Mouse (Mus musculus) adrenal gland, adult 10 weeks (tissue): Measurements from ENCODE around the gene Klrb1. TPM values are rescaled to one million over a fixed set of nuclear protein-coding genes. Genes with fewer than 3 reads are reported as not detected.

Experiments used
- polyA plus RNA-seq: library from polyadenylated mRNA; stranded (reverse); fragments of 350-450 nt; fragmentation: Illumina TruSeq; extraction: RNeasy Lipid Tissue Mini Kit (QIAGEN cat#74804); gene quantifications from one replicate; pipeline ENCODE4 v1.2.3, GENCODE M21; 2014; ENCODE audit warnings: low read depth, low replicate concordance

Gene Klrb1
- polyA plus RNA-seq = not detected

GRCm38 (mm10) chr6:128722959-128723358 is at the start of gene Klrb1:
TSS of gene Klrb1 (minus strand) at chr6:128723059.

GRCm38 (mm10) chr6:128662206-128662605 is 60.7 kb downstream of the Klrb1 start, which contains the start of gene Clec2h:
TSS of gene Clec2h (plus strand) at chr6:128662385.

Other genes with a start within 250 kb of the Klrb1 start
- not detected for gene Pzp, start 196.3 kb downstream of the Klrb1 start, polyA plus RNA-seq
- not detected for gene A2ml1, start 141.5 kb downstream of the Klrb1 start, polyA plus RNA-seq
- gene Klrb1a, start 99.5 kb downstream of the Klrb1 start, polyA plus RNA-seq = not detected
- gene Clec2h, start 60.7 kb downstream of the Klrb1 start, polyA plus RNA-seq = not detected
- 2.2 TPM for gene Klrb1c, start 66.2 kb upstream of the Klrb1 start, polyA plus RNA-seq
- gene Gm44511, start 103.3 kb upstream of the Klrb1 start, polyA plus RNA-seq = not detected
- 0.64 TPM for gene Klrb1b, start 103.3 kb upstream of the Klrb1 start, polyA plus RNA-seq
- gene Clec2i, start 164.5 kb upstream of the Klrb1 start, polyA plus RNA-seq = 0.47 TPM
- 0.64 TPM for gene BC035044, start 168.1 kb upstream of the Klrb1 start, polyA plus RNA-seq
- gene Clec2g, start 211.3 kb upstream of the Klrb1 start, polyA plus RNA-seq = not detected